Mouse (Mus musculus): ENCODE results near the gene Tmem131l. TPM values are rescaled to one million over a fixed set of nuclear protein-coding genes. Genes with fewer than 3 reads are reported as not detected.

Tmem131l gene
- 47.8 TPM for polyA plus RNA-seq (2014; fragmentation: Illumina TruSeq; extraction: RNeasy Lipid Tissue Mini Kit (QIAGEN cat#74804); ENCODE audit: low read depth, low replicate concordance)

DNA sequence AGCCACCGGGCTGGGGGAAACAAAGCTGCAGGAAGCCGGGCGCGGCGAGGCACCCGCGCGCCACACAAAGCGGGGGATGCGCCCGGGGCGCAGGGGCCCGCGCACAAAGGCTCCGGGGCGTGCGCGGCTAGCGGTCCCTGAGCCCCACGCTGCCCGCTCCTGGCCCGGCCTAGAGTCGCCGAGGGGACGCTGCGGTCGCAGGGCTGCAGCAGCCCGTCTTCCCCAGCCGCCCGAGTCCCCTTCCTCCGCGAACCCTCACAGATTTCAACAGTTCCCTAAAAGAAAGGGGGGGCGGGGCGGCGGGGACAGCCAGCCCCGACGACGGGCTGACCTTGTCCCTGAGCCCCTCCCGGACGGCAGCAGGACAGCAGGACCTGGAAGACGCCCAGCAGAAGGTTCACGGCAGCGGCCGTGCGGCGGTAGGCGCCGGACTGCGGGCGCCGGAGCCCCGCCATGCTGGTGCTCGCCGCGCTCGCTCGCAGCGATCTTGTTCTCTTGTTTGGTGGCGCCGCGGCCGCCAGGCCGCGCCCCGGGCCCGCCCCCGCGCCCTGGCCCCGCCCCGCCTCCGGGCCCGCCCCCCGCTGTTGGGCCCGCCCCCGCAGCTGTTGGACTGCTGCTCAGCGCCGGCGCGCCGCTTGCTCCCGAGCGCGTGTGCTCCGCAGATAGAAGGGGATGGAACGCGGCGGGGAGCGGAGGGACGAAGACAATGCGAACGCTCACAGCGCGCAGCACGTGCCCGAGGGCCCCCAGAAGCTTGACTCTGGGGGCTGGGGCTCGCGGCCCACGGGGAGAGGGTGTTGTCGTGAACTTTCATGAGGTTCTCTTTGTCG lies at the start of gene Tmem131l:
TSS of gene Tmem131l (minus strand) at position 530 of the 830 bp plus-strand sequence.

Other genes starting within 250 kb of the Tmem131l start
- 4.9 TPM for gene Tlr2, start 198.4 kb downstream of the Tmem131l start, polyA plus RNA-seq (2014; fragmentation: Illumina TruSeq; extraction: RNeasy Lipid Tissue Mini Kit (QIAGEN cat#74804); ENCODE audit: low read depth, low replicate concordance)
- 14.7 TPM for gene Mnd1, start 115.6 kb upstream of the Tmem131l start, polyA plus RNA-seq (2014; fragmentation: Illumina TruSeq; extraction: RNeasy Lipid Tissue Mini Kit (QIAGEN cat#74804); ENCODE audit: low read depth, low replicate concordance)
- not detected for gene Gm6525, start 133.9 kb upstream of the Tmem131l start, polyA plus RNA-seq (2014; fragmentation: Illumina TruSeq; extraction: RNeasy Lipid Tissue Mini Kit (QIAGEN cat#74804); ENCODE audit: low read depth, low replicate concordance)

Data from adrenal gland, adult 10 weeks (tissue).